Comparison of ENCODE assay signal across 29 mouse cellular contexts in genomic region chr3:30648466-30648865, GRCm38 (mm10). TPM values are rescaled to one million over a fixed set of nuclear protein-coding genes. Genes with fewer than 3 reads are reported as not detected.
DNase-seq lines count a peak whose midpoint lies in the region; ATAC-seq and TF ChIP-seq lines count a peak whose summit lies in the region.
"Had no signal": no experiment of that assay in that cellular context is flagged by ENCODE, and none has a peak within 500 bp of the region (broad histone marks: within the 10 kb centered on the region; RNA-seq: fewer than 3 reads in every experiment).

No protein-coding gene starts in this region.

- no peak for ATAC-seq in intestine, embryonic 15.5 days
- ATAC-seq: activated CD4-positive, CD25-positive, alpha-beta regulatory T cell, adult 4 months; CD4-positive, CD25-positive, alpha-beta regulatory T cell, adult 4 months; Patski had no signal

- no peaks in the 10 kb centered on the region for H3K27me3 ChIP-seq in testis, adult 2 months (ENCODE audit: control insufficient read depth, insufficient read depth, low read length)
- H3K27me3 ChIP-seq in intestine, embryonic 15.5 days (replicated peaks): peaks cover 8% of the 10 kb centered on the region; the same call in 1 of the 2 replicates
- H3K27me3 ChIP-seq: CH12.LX had no signal

- no peak for TF ChIP-seq CTCF in testis, adult 2 months (IDR thresholded peaks at IDR 0.05; ENCODE audit: control insufficient read depth, insufficient read depth, insufficient replicate concordance, low read depth, low read length)

- no peak overlapping the region for H3K27ac ChIP-seq in testis, adult 2 months (ENCODE audit: control insufficient read depth, insufficient read depth, low read depth, low read length)
- H3K27ac ChIP-seq in intestine, embryonic 15.5 days: no peak overlapping the region
- H3K27ac ChIP-seq: embryonic facial prominence, embryonic 10.5 days; embryonic facial prominence, embryonic 12.5 days; forebrain, embryonic 13.5 days; forebrain, embryonic 15.5 days had no signal

- TF ChIP-seq POLR2A in testis, adult 2 months (IDR thresholded peaks at IDR 0.05; ENCODE audit: control insufficient read depth, low read depth, low read length): no peak

- H3K4me2 ChIP-seq in intestine, embryonic 15.5 days (replicated peaks): no peak overlapping the region

- intact Hi-C loops in left cerebral cortex, postnatal 36 days (cut with DNase I): no loop called here

- H3K4me3 ChIP-seq in testis, adult 2 months (ENCODE audit: control insufficient read depth, low read depth, low read length): peak overlapping the region; percentile 94
- H3K4me3 ChIP-seq in intestine, embryonic 15.5 days (replicated peaks): no peak overlapping the region

- H3K9ac ChIP-seq in intestine, embryonic 15.5 days: no peak overlapping the region
- H3K9ac ChIP-seq: embryonic facial prominence, embryonic 12.5 days; forebrain, embryonic 15.5 days; forebrain, postnatal 0 days had no signal

- 93% methylated on average over 2 of the region's 2 CpGs for WGBS in intestine, embryonic 15.5 days

- no peak for DNase-seq in testis, postnatal 14 days (ENCODE audit: low spot score)
- peak; percentile 87 for DNase-seq in ES-CJ7 (ENCODE audit: low read depth, low spot score)
- peak; percentile 70 for DNase-seq in R1 (ENCODE audit: low read depth, low spot score)
- DNase-seq in left cerebral cortex, postnatal 36 days (ENCODE audit: low spot score in 2 of 2): no peak
- no peak for DNase-seq in cerebellum, postnatal 36 days
- DNase-seq: adrenal gland, adult 8-10 months; adrenal gland, postnatal 14 days; adrenal gland, postnatal 36 days; B cell, adult 2 months; cerebellum, adult 11-12 months; cerebellum, adult 2 months; cerebellum, adult 9-11 months; cerebellum, postnatal 14 days; forebrain, postnatal 0 days had no signal

- peaks cover 11% of the 10 kb centered on the region for H3K4me1 ChIP-seq in testis, adult 2 months (ENCODE audit: control insufficient read depth, insufficient read depth, low read length)
- peaks cover 16% of the 10 kb centered on the region; the same call in 1 of the 2 replicates for H3K4me1 ChIP-seq in intestine, embryonic 15.5 days (replicated peaks)

- H3K36me3 ChIP-seq in testis, adult 2 months (ENCODE audit: control insufficient read depth, insufficient read depth, low read length): 0 out of 2 replicates have a peak, but pooled peaks cover 3% of the 10 kb centered on the region
- no peaks in the 10 kb centered on the region for H3K36me3 ChIP-seq in intestine, embryonic 15.5 days
- H3K36me3 ChIP-seq: embryonic facial prominence, embryonic 10.5 days; embryonic facial prominence, embryonic 12.5 days; forebrain, embryonic 15.5 days; G1E had no signal

- H3K9me3 ChIP-seq in intestine, embryonic 15.5 days: no peaks in the 10 kb centered on the region
- H3K9me3 ChIP-seq: embryonic facial prominence, embryonic 10.5 days; embryonic facial prominence, embryonic 12.5 days; forebrain, embryonic 13.5 days; forebrain, embryonic 15.5 days; G1E had no signal

RNA-seq across cellular contexts. Expression of gene Lrrc34, which starts 0.8 kb away (rescaled TPM):
- 54.7 and 66.2 TPM in 2 replicates for polyA plus RNA-seq in testis, adult 2 months (2012; rRNA removed)
- total RNA-seq in left cerebral cortex, postnatal 36 days (2021): not detected
- polyA plus RNA-seq in intestine, embryonic 15.5 days (2015; fragmentation: Nextera tagmentation; extraction: Ambion mirVana): 0.40 and 0.48 TPM in 2 replicates
- total RNA-seq: adrenal gland, adult 18-20 months; adrenal gland, adult 8-10 months; adrenal gland, postnatal 14 days; CH12.LX; G1E had no signal
- polyA plus RNA-seq: G1E had no signal

RNA-seq across cellular contexts. Expression of gene Lrriq4, which starts 4.2 kb away (rescaled TPM):
- polyA plus RNA-seq in testis, adult 2 months (2012; rRNA removed): 45.2 and 45.3 TPM in 2 replicates
- not detected for total RNA-seq in left cerebral cortex, postnatal 36 days (2021)
- not detected in 2 replicates for polyA plus RNA-seq in intestine, embryonic 15.5 days (2015; fragmentation: Nextera tagmentation; extraction: Ambion mirVana)
- total RNA-seq: adrenal gland, adult 18-20 months; adrenal gland, adult 8-10 months; adrenal gland, postnatal 14 days; adrenal gland, postnatal 36 days; CH12.LX; forebrain, postnatal 0 days had no signal
- polyA plus RNA-seq: activated CD4-positive, CD25-positive, alpha-beta regulatory T cell, adult 4 months; CD4-positive, CD25-positive, alpha-beta regulatory T cell, adult 4 months; cerebellum, adult 2 months; cortical plate, adult 2 months; embryonic facial prominence, embryonic 10.5 days; embryonic facial prominence, embryonic 12.5 days; embryonic facial prominence, embryonic 14.5 days; forebrain, embryonic 11.5 days; forebrain, embryonic 13.5 days; forebrain, embryonic 15.5 days; forebrain, postnatal 0 days; G1E; Patski had no signal

RNA-seq across cellular contexts. Expression of gene Mynn, which starts 46.6 kb away (rescaled TPM):
- 6.1 and 6.2 TPM in 2 replicates for polyA plus RNA-seq in testis, adult 2 months (2012; rRNA removed)
- 10 to 100 TPM; 11.1 to 15.3 TPM for total RNA-seq in left cerebral cortex, postnatal 36 days (2021)
- 24.0 and 24.3 TPM in 2 replicates for polyA plus RNA-seq in intestine, embryonic 15.5 days (2015; fragmentation: Nextera tagmentation; extraction: Ambion mirVana)

RNA-seq across cellular contexts. Expression of gene Actrt3, which starts 48.7 kb away (rescaled TPM):
- 42.8 and 48.8 TPM in 2 replicates for polyA plus RNA-seq in testis, adult 2 months (2012; rRNA removed)
- 1 to 10 TPM in 1 of 2 experiments, under 1 TPM in 1; 0.99 to 1.1 TPM for total RNA-seq in left cerebral cortex, postnatal 36 days (2021)
- polyA plus RNA-seq in intestine, embryonic 15.5 days (2015; fragmentation: Nextera tagmentation; extraction: Ambion mirVana): 0.16 and 0.35 TPM in 2 replicates
- total RNA-seq: adrenal gland, adult 18-20 months; adrenal gland, postnatal 14 days; adrenal gland, postnatal 36 days had no signal
- polyA plus RNA-seq: embryonic facial prominence, embryonic 10.5 days; embryonic facial prominence, embryonic 12.5 days; embryonic facial prominence, embryonic 14.5 days; forebrain, embryonic 11.5 days; G1E had no signal

RNA-seq across cellular contexts. Expression of gene Lrrc31, which starts 51.2 kb away (rescaled TPM):
- polyA plus RNA-seq in testis, adult 2 months (2012; rRNA removed): not detected in 2 replicates
- total RNA-seq in left cerebral cortex, postnatal 36 days (2021): not detected
- 1.3 and 1.9 TPM in 2 replicates for polyA plus RNA-seq in intestine, embryonic 15.5 days (2015; fragmentation: Nextera tagmentation; extraction: Ambion mirVana)
- total RNA-seq: adrenal gland, postnatal 36 days; CH12.LX; forebrain, postnatal 0 days had no signal
- polyA plus RNA-seq: activated CD4-positive, CD25-positive, alpha-beta regulatory T cell, adult 4 months; cerebellum, adult 2 months; cortical plate, adult 2 months; embryonic facial prominence, embryonic 10.5 days; embryonic facial prominence, embryonic 12.5 days; forebrain, embryonic 11.5 days; forebrain, embryonic 13.5 days; forebrain, embryonic 15.5 days; forebrain, postnatal 0 days; G1E; Patski had no signal

Comparison
In these comparisons a context has a peak if more than half of its experiments do, and no peak if none do; other contexts are left out.
1. DNase-seq: peak in ES-CJ7 (single experiment) and R1 (single experiment); none in testis, postnatal 14 days (single experiment), left cerebral cortex, postnatal 36 days (0 of 2) and cerebellum, postnatal 36 days (0 of 2).
2. RNA of gene Lrrc34, which starts 0.8 kb away (polyA plus RNA-seq): 54.7 to 66.2 TPM in testis, adult 2 months; 0.40 to 0.48 TPM in intestine, embryonic 15.5 days; every median in the first group is over 10 times any median in the second.
3. RNA of gene Lrriq4, which starts 4.2 kb away (polyA plus RNA-seq): 45.2 to 45.3 TPM in testis, adult 2 months; not detected in intestine, embryonic 15.5 days; every median in the first group is over 10 times any median in the second.